Mouse (Mus musculus) bone marrow, adult 2 months (tissue): ENCODE measurements around the gene Mief2.

Experiments
- CTCF ChIP-seq: fragments of 200-500 bp; IDR thresholded peaks from 2 replicates; pipeline ENCODE4 v1.5.1; 2011; ENCODE audit warnings: low read length, control low read depth; ENCODE audit not compliant: control insufficient read depth, insufficient read depth
- POLR2A ChIP-seq: fragments of 200-500 bp; IDR thresholded peaks from 2 replicates; pipeline ENCODE4 v1.6.1; 2011; ENCODE audit warnings: low read depth, mild to moderate bottlenecking, control low read depth, low read length, borderline replicate concordance; ENCODE audit not compliant: control insufficient read depth

GRCm38 (mm10) chr11:60740321-60740720 is 12.1 kb downstream of the Mief2 start:
- TF ChIP-seq CTCF (no peak), POLR2A (no peak)
